Mouse (Mus musculus): Measurements from ENCODE around the gene Hand1.

- TF ChIP-seq CTCF (IDR thresholded peaks at IDR 0.05; ENCODE audit: insufficient read depth, low read depth, low read length) (no peak), POLR2A (IDR thresholded peaks at IDR 0.05; ENCODE audit: insufficient read depth, low read depth, low read length) (no peak)
These were observed 5.5 kb upstream of the Hand1 start for GRCm38 (mm10) chr11:57837861-57838680.
